Mouse (Mus musculus): ENCODE measurements at regions not wholly inside any gene's neighbourhood (a gene's known extent, or its start where the extent isn't known, plus 50 kb on each side); places are given as distances from the start of the nearest gene placed in this dataset.

GRCm38 (mm10) chr3:52662164-52662908 lies 354.7 kb downstream of the Cog6 start:
- ATAC-seq (replicated peaks; ENCODE audit: low FRiP score, low TSS enrichment, poor library complexity, severe bottlenecking) = no peak

GRCm38 (mm10) chr3:52653006-52653405 lies 364.0 kb downstream of the Cog6 start:
- no peak for ATAC-seq (replicated peaks; ENCODE audit: low FRiP score, low TSS enrichment, poor library complexity, severe bottlenecking)

- no peak for ATAC-seq (replicated peaks; ENCODE audit: low FRiP score, low TSS enrichment, poor library complexity, severe bottlenecking)
These were observed 364.6 kb downstream of the Cog6 start for GRCm38 (mm10) chr3:52652476-52652870.

GRCm38 (mm10) chr3:52651862-52652475 lies 365.1 kb downstream of the Cog6 start:
- no peak for ATAC-seq (replicated peaks; ENCODE audit: low FRiP score, low TSS enrichment, poor library complexity, severe bottlenecking)

GRCm38 (mm10) chr3:52650071-52650470 lies 367.0 kb downstream of the Cog6 start:
- no peak for ATAC-seq (replicated peaks; ENCODE audit: low FRiP score, low TSS enrichment, poor library complexity, severe bottlenecking)

- no peak for ATAC-seq (replicated peaks; ENCODE audit: low FRiP score, low TSS enrichment, poor library complexity, severe bottlenecking)
These were observed 368.1 kb downstream of the Cog6 start for GRCm38 (mm10) chr3:52648836-52649500.

- ATAC-seq (replicated peaks; ENCODE audit: low FRiP score, low TSS enrichment, poor library complexity, severe bottlenecking) = no peak
These were observed 369.1 kb downstream of the Cog6 start for GRCm38 (mm10) chr3:52647900-52648299.

- ATAC-seq (replicated peaks; ENCODE audit: low FRiP score, low TSS enrichment, poor library complexity, severe bottlenecking) = no peak
These were observed 369.8 kb downstream of the Cog6 start for GRCm38 (mm10) chr3:52647161-52647692.

GRCm38 (mm10) chr3:52645156-52645555 lies 371.9 kb downstream of the Cog6 start:
- ATAC-seq (replicated peaks; ENCODE audit: low FRiP score, low TSS enrichment, poor library complexity, severe bottlenecking) = no peak

GRCm38 (mm10) chr3:52644178-52645128 lies 372.6 kb downstream of the Cog6 start:
- ATAC-seq (replicated peaks; ENCODE audit: low FRiP score, low TSS enrichment, poor library complexity, severe bottlenecking) = no peak

- no peak for ATAC-seq (replicated peaks; ENCODE audit: low FRiP score, low TSS enrichment, poor library complexity, severe bottlenecking)
These were observed 373.2 kb downstream of the Cog6 start for GRCm38 (mm10) chr3:52643796-52644177.

GRCm38 (mm10) chr3:52643100-52643551 lies 373.9 kb downstream of the Cog6 start:
- ATAC-seq (replicated peaks; ENCODE audit: low FRiP score, low TSS enrichment, poor library complexity, severe bottlenecking) = no peak

- ATAC-seq (replicated peaks; ENCODE audit: low FRiP score, low TSS enrichment, poor library complexity, severe bottlenecking) = no peak
These were observed 373.4 kb downstream of the Foxo1 start for GRCm38 (mm10) chr3:52641226-52642181.

- no peak for ATAC-seq (replicated peaks; ENCODE audit: low FRiP score, low TSS enrichment, poor library complexity, severe bottlenecking)
These were observed 372.4 kb downstream of the Foxo1 start for GRCm38 (mm10) chr3:52640250-52641147.

GRCm38 (mm10) chr3:52638816-52639215 lies 370.7 kb downstream of the Foxo1 start:
- ATAC-seq (replicated peaks; ENCODE audit: low FRiP score, low TSS enrichment, poor library complexity, severe bottlenecking) = no peak

GRCm38 (mm10) chr3:52634353-52634752 lies 366.2 kb downstream of the Foxo1 start:
- ATAC-seq (replicated peaks; ENCODE audit: low FRiP score, low TSS enrichment, poor library complexity, severe bottlenecking) = no peak

- ATAC-seq (replicated peaks; ENCODE audit: low FRiP score, low TSS enrichment, poor library complexity, severe bottlenecking) = no peak
These were observed 365.5 kb downstream of the Foxo1 start for GRCm38 (mm10) chr3:52633491-52634100.
